Mouse (Mus musculus): ENCODE data around the gene Mcm2. TPM values are rescaled to one million over a fixed set of nuclear protein-coding genes. Genes with fewer than 3 reads are reported as not detected.
A peak's percentile ranks its signal among the peaks of the same experiment; 100 is the strongest.

Mcm2 gene
- polyA plus RNA-seq, 1 experiment: 120 TPM

- H3K27ac ChIP-seq (ENCODE audit: control insufficient read depth, insufficient read depth, low read depth, low read length, poor library complexity): no peak overlapping the region
- TF ChIP-seq CTCF (IDR thresholded peaks at IDR 0.05; ENCODE audit: control insufficient read depth, insufficient read depth, low read length): no peak
- peaks cover 4% of the 10 kb centered on the region; the same call in 1 of the 2 replicates for H3K4me1 ChIP-seq (ENCODE audit: control insufficient read depth, insufficient read depth, low read length)
- no peak overlapping the region for H3K4me3 ChIP-seq (replicated peaks; ENCODE audit: control insufficient read depth, low read depth, low read length)
- WGBS: 93% methylated on average over 7 of the region's 7 CpGs
Observed at GRCm38 (mm10) chr6:88905042-88905441, 6.5 kb upstream of the Mcm2 start.

DNA sequence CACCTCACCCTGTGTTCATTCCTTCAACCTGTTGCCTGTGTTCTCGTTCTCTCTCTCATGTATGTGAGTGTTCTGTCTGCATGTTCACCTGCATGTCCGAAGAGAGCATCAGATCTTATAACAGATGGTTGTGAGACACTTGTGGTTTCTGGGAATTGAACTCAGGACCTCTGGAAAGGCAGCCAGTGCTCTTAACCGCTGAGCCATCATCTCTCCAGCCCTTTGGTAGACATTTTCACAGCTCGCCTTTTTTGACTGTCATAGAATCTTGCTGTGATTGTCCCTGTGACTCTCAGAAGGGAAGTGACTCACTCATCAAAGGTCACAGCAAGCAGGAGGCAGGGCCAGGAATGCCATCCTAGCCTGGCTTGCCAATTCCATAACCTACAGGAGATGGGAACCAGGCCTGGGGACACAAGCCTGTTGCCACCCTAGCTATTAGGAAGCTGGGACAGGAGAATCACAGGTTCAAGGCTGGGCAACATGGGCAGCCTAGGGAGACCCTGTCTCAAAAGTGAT is 5.9 kb upstream of the Mcm2 start:
- Histone ChIP-seq H3K4me1 (ENCODE audit: control insufficient read depth, insufficient read depth, low read length) (peaks cover 4% of the 10 kb centered on the region; the same call in 1 of the 2 replicates), H3K4me3 (replicated peaks; ENCODE audit: control insufficient read depth, low read depth, low read length) (no peak overlapping the region), H3K27ac (ENCODE audit: control insufficient read depth, insufficient read depth, low read depth, low read length, poor library complexity) (no peak overlapping the region)
- TF ChIP-seq CTCF (IDR thresholded peaks at IDR 0.05; ENCODE audit: control insufficient read depth, insufficient read depth, low read length) (no peak), POLR2A (IDR thresholded peaks at IDR 0.05; ENCODE audit: borderline replicate concordance, control insufficient read depth, low read depth, low read length) (no peak)
- 85% methylated on average over 4 of the region's 4 CpGs for WGBS

- no peak for TF ChIP-seq CTCF (IDR thresholded peaks at IDR 0.05; ENCODE audit: control insufficient read depth, insufficient read depth, low read length)
- no peak for TF ChIP-seq POLR2A (IDR thresholded peaks at IDR 0.05; ENCODE audit: borderline replicate concordance, control insufficient read depth, low read depth, low read length)
- Histone ChIP-seq H3K4me1 (ENCODE audit: control insufficient read depth, insufficient read depth, low read length) (peaks cover 4% of the 10 kb centered on the region; the same call in 1 of the 2 replicates), H3K27ac (ENCODE audit: control insufficient read depth, insufficient read depth, low read depth, low read length, poor library complexity) (peak overlapping the region; percentile 23; the same call in 1 of the 2 replicates), H3K4me3 (replicated peaks; ENCODE audit: control insufficient read depth, low read depth, low read length) (peak overlapping the region; percentile 90)
- 48% methylated on average over 5 of the region's 5 CpGs for WGBS
Observed at GRCm38 (mm10) chr6:88903708-88904107, 5.1 kb upstream of the Mcm2 start.

- peak; percentile 44; the same call in 1 of the 2 replicates for TF ChIP-seq POLR2A (IDR thresholded peaks at IDR 0.05; ENCODE audit: borderline replicate concordance, control insufficient read depth, low read depth, low read length)
- TF ChIP-seq CTCF (IDR thresholded peaks at IDR 0.05; ENCODE audit: control insufficient read depth, insufficient read depth, low read length): peak; percentile 10; the same call in 1 of the 2 replicates
- peak within 1 kb of the TSS; percentile 96 for H3K27ac ChIP-seq (ENCODE audit: control insufficient read depth, insufficient read depth, low read depth, low read length, poor library complexity)
- peaks cover 4% of the 10 kb centered on the region; the same call in 1 of the 2 replicates for H3K4me1 ChIP-seq (ENCODE audit: control insufficient read depth, insufficient read depth, low read length)
- under 1% methylated on average over 66 of the region's 66 CpGs for WGBS
- peak within 1 kb of the TSS; percentile 90 for H3K4me3 ChIP-seq (replicated peaks; ENCODE audit: control insufficient read depth, low read depth, low read length)
Observed at GRCm38 (mm10) chr6:88901947-88902820, 3.6 kb upstream of the Mcm2 start, which contains the start of gene Tpra1. TSS of gene Tpra1 (plus strand) at chr6:88902251.

DNA sequence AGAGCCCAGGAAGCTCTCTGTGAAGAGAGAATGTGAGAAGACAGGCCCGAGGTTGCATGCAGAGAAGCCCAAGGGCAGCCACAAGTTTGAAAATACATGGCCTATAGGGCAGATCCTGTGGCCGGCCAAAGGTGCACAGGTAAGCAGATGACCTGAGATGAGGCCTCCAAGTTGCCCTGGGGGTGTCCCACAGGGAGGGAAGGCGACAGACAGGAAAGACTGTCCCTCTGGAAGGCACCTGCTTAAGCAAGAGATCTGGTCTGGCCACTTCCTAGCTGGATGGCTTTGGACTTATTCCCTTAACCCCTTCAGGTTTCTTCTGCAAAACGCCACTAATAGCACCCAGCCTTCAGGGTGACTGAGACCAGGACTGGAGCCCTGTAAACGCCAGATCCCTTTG is 2.9 kb upstream of the Mcm2 start:
- Histone ChIP-seq H3K4me1 (ENCODE audit: control insufficient read depth, insufficient read depth, low read length) (peaks cover 3% of the 10 kb centered on the region; the same call in 1 of the 2 replicates), H3K4me3 (replicated peaks; ENCODE audit: control insufficient read depth, low read depth, low read length) (peak overlapping the region; percentile 90), H3K27ac (ENCODE audit: control insufficient read depth, insufficient read depth, low read depth, low read length, poor library complexity) (peak overlapping the region; percentile 96)
- 3% methylated on average over 5 of the region's 5 CpGs for WGBS
- TF ChIP-seq CTCF (IDR thresholded peaks at IDR 0.05; ENCODE audit: control insufficient read depth, insufficient read depth, low read length) (no peak), POLR2A (IDR thresholded peaks at IDR 0.05; ENCODE audit: borderline replicate concordance, control insufficient read depth, low read depth, low read length) (no peak)

DNA sequence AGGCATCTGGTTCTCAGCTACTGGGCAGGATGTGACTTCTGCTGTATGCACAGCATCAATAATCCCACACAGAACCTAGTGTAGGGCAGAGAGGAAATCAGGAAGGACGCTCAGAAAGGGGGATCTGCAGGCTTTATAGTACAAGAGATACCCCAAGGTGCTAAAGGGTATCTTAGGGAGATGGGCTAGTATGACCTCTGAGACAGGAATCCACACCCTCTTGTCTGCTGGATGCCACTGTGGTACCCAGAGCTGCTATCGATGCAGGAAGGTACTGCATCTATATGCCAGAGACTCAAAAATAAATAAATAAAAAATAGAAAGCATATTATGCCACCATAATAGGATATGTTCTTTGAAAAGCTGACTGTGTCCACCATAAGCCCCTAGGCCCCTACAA is 1.0 kb upstream of the Mcm2 start:
- H3K27ac ChIP-seq (ENCODE audit: control insufficient read depth, insufficient read depth, low read depth, low read length, poor library complexity): no peak overlapping the region
- peaks cover 3% of the 10 kb centered on the region; the same call in 1 of the 2 replicates for H3K4me1 ChIP-seq (ENCODE audit: control insufficient read depth, insufficient read depth, low read length)
- 91% methylated on average over 2 of the region's 2 CpGs for WGBS
- TF ChIP-seq CTCF (IDR thresholded peaks at IDR 0.05; ENCODE audit: control insufficient read depth, insufficient read depth, low read length) (no peak), POLR2A (IDR thresholded peaks at IDR 0.05; ENCODE audit: borderline replicate concordance, control insufficient read depth, low read depth, low read length) (no peak)
- no peak overlapping the region for H3K4me3 ChIP-seq (replicated peaks; ENCODE audit: control insufficient read depth, low read depth, low read length)

GRCm38 (mm10) chr6:88899086-88899485 is 506 bp upstream of the Mcm2 start:
- Histone ChIP-seq H3K27ac (ENCODE audit: control insufficient read depth, insufficient read depth, low read depth, low read length, poor library complexity) (no peak overlapping the region), H3K4me3 (replicated peaks; ENCODE audit: control insufficient read depth, low read depth, low read length) (no peak overlapping the region), H3K4me1 (ENCODE audit: control insufficient read depth, insufficient read depth, low read length) (peaks cover 3% of the 10 kb centered on the region; the same call in 1 of the 2 replicates)
- TF ChIP-seq CTCF (IDR thresholded peaks at IDR 0.05; ENCODE audit: control insufficient read depth, insufficient read depth, low read length): no peak
- no peak for TF ChIP-seq POLR2A (IDR thresholded peaks at IDR 0.05; ENCODE audit: borderline replicate concordance, control insufficient read depth, low read depth, low read length)
- 52% methylated on average over 4 of the region's 4 CpGs for WGBS

GRCm38 (mm10) chr6:88897246-88897645 is 1.3 kb downstream of the Mcm2 start:
- Histone ChIP-seq H3K27ac (ENCODE audit: control insufficient read depth, insufficient read depth, low read depth, low read length, poor library complexity) (no peak overlapping the region), H3K4me1 (ENCODE audit: control insufficient read depth, insufficient read depth, low read length) (no peaks in the 10 kb centered on the region; the same call in 1 of the 2 replicates), H3K4me3 (replicated peaks; ENCODE audit: control insufficient read depth, low read depth, low read length) (peak overlapping the region; percentile 47)
- TF ChIP-seq CTCF (IDR thresholded peaks at IDR 0.05; ENCODE audit: control insufficient read depth, insufficient read depth, low read length): no peak
- no peak for TF ChIP-seq POLR2A (IDR thresholded peaks at IDR 0.05; ENCODE audit: borderline replicate concordance, control insufficient read depth, low read depth, low read length)
- whole genome bisulfite sequencing: 83% methylated on average over 7 of the region's 7 CpGs
